Mouse (Mus musculus) lung, postnatal 4 days (tissue): Measurements from ENCODE around the gene Nckap5.

ENCODE experiments used
- DNase-seq, 2 experiments: peaks; one replicate each; pipeline ENCODE4 v3.0.0; 2021

The Nckap5 gene

DNA sequence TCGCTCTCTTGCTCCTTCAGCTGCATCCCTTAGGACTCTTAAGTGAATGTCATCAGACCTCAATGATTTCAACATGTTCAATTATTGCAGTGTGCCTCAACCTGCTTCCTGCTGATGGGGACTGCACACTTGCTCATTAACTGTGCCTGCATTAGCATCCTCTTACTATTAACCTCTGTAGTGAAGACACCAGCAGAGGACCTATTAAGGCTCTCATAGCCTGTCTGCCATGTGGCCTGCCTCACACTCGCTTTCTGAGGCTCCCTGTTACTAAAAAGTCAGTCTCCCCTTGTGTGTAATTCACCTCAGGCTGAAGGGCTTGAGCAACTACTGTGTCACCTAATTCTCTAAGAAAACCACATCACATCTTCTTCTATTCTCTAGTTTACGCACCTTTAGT is 470.5 kb downstream of the Nckap5 start:
- no peak for DNase-seq

- peak in 1 of 2 experiments; percentile 26 for DNase-seq
These were observed 488.8 kb downstream of the Nckap5 start for GRCm38 (mm10) chr1:126341806-126342205.

DNA sequence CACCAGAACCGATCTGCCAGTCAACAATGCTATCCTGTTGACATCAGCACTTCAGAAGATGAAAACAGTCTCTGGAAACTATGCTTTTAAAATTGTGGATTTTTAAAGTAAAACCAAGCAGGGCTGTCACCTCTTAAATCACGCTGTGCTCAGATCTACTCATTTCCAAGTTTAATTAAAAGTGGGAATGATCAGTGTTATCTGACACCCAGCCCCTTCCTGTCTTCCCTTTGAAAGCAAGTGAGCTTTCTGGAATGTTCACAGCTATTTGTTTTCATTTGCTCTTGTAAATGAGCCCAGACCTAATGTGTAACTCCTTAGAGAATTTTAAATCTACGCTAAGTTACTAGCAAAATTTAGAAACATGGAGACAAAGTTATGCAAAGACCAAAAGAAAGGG is 491.3 kb downstream of the Nckap5 start:
- DNase-seq, result no peak

DNA sequence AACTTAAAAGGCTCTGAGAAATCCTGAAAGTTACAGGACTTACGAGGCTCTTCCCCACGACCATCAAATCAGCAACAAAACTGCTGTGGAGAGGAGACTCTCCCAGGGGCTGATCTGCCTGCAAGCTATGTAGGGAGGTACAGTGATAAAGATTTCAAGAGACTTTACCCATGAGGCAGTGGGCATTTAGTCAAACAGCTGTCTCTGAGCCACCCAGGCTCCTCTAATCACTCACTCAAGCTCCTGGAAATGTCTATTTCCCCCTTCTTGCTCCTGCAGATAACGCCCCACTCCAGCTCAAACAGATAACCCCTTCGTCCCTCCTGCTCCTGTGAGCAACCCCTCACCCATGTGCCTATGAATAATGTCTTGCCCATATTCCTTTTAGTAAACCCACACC is 496.4 kb downstream of the Nckap5 start:
- no peak for DNase-seq

GRCm38 (mm10) chr1:126332026-126332425 is 498.6 kb downstream of the Nckap5 start:
- no peak for DNase-seq

DNA sequence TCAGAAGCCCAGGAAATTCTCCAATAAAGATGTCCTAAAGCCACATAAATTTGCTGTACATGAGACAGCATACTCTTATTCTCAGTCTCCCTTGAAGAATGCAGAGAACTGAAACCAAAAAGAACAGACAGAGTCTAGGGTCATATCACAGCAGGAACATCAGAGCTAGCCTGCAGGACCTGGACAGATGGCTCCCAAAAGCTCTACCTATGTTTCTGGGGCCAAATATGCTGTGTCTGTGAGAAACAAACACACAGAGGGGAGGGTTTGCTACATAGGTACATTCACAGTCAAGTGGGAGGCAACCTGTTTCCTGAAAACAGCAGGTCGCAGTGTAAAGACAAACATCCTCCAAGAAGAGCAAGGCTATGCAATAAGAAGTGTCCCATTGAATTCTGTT is 509.9 kb downstream of the Nckap5 start:
- DNase-seq, result no peak

GRCm38 (mm10) chr1:126317874-126318607 is 512.6 kb downstream of the Nckap5 start:
- no peak for DNase-seq

GRCm38 (mm10) chr1:126317345-126317744 is 513.3 kb downstream of the Nckap5 start:
- DNase-seq, result no peak

DNA sequence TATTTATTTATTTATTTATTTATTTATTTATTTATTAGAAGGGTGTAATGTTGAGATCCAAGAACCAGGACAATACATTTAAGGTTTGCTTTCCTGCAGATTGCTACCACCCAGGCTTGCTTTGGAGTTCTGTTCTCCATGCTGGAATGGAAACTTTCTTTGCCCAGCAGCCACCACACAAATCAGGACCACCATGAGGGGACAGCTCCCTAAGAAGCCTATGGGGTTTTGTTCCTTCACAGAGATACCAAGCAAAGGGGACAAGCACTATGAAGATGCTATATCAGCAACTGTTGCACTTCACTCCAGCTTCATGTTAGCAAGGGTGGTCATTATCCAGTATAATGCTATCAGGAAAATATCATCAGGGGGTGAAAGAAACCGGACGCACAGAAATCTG is 513.7 kb downstream of the Nckap5 start:
- DNase-seq, result peak in 1 of 2 experiments; percentile 13

- DNase-seq, result no peak
These were observed 529.5 kb downstream of the Nckap5 start for GRCm38 (mm10) chr1:126301129-126301528.

- DNase-seq, result no peak
These were observed 565.7 kb downstream of the Nckap5 start for GRCm38 (mm10) chr1:126264931-126265330.

DNA sequence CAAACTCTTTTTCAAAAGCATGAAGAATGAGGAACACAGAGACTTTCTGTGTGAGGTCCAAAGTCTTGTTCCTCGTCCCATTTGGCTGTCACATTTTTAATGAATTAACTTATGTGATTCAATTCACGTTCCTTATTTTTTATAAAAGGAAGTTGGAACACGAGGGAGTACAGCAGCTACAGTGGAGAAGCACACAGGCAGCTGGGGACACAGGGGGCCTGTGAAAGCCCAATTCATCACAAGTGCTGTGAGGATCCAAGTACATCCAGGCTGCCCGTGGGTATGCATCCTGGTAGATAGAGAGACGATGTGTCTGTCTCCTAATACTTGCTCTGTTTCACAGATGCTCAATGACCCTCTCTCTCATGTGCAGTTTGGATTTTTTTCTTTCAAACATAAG is 576.2 kb downstream of the Nckap5 start:
- DNase-seq, result no peak

- DNase-seq, result no peak
These were observed 576.7 kb downstream of the Nckap5 start for GRCm38 (mm10) chr1:126253934-126254333.

- no peak for DNase-seq
These were observed 597.4 kb downstream of the Nckap5 start for GRCm38 (mm10) chr1:126233196-126233595.

DNA sequence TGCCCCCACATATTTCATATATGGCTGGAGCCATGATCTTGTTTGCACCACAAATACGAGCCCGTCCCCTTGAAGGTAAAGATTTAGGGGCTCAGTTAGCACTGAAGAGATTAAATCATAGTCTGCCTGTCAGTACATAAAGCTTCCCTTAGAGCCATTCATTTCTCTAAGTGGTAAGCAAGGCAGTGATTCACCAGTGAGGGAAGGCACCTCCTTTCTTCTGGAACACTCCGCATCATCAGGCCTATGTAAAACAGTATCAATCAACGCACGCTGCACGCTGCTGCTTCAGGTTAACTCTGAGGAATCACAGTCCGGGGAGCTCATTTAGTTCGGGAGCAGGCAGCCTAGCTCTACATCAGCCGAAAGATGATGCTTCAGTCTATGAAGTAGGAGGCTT is 599.4 kb downstream of the Nckap5 start:
- no peak for DNase-seq

DNA sequence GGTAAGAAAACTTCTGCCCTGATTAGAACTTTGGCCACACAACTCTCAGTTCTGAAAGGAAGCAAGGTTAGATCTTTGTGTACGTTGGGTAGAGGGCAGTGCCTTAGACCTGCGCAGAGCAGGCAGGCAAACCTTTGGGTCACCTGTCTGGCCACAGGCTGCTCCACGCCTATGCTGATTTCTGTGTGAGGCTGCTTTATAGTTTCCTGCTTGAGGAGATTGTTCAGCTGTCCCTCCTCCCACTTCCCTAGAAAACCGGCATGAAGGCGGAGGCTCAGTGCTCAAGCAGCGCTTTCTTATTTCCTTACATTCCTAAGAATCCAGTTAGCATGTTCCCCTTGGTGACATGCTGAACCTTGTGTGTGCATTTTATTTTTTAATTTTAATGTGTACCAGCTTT is 620.4 kb downstream of the Nckap5 start:
- no peak for DNase-seq

- no peak for DNase-seq
These were observed 620.9 kb downstream of the Nckap5 start for GRCm38 (mm10) chr1:126209743-126210142.

DNA sequence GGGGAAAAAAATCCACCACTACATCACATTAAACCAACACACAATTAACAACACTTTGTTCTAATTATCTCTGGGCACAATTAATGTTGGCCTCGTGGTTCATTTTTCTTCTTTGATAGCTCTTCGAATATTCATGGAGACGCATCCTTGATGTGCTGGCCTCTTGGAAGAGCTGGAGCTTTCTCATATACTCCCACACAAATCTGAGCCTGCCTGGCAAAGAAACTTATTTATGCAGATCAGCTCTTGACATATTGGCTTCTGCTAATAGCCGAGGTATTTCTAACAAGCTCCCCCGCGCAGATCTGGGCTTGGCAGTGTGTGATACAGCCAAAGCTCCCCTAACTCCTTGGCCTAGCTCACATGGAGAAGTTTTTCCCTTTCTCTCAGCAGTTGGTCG is 621.5 kb downstream of the Nckap5 start:
- no peak for DNase-seq

- no peak for DNase-seq
These were observed 633.7 kb downstream of the Nckap5 start for GRCm38 (mm10) chr1:126196937-126197336.

DNA sequence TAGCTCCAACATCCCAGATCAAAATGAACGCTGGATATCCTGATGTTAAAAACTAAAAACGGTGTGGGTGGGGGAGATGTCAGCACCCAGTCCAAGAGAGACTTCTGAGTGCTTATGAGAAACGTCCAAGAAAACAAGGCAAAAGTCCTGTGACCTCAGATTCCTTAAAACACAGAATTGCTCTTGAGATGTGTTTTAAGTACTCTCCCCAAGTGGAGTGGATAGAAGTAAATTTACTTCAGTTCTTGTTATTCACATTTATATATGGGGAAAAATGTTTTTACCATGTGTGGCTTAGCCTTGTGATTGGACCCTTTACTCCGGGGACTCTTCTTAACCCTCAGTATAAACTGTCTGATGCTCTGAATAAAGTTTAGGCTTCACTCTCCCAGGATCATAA is 640.2 kb downstream of the Nckap5 start:
- no peak for DNase-seq

- DNase-seq, result no peak
These were observed 646.8 kb downstream of the Nckap5 start for GRCm38 (mm10) chr1:126183751-126184150.

DNA sequence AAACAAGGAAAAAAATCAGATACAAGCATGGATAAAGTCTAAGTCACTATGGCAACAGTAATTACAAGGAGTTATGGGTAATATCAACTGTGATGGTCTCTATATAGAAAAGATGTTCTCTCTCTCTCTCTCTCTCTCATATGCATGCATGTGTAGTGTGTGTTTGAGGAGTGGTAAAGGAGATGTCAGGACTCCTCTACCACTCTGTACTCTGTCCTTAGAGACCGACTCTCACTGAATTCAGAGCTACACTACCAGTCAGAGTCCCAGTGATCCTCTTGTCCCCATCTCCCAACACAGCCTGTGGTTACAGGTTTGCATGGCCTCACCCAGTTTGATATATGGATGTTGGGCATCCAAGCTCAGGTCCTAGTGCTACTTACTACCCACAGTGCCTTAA is 662.0 kb downstream of the Nckap5 start:
- no peak for DNase-seq

GRCm38 (mm10) chr1:126168131-126168530 is 662.5 kb downstream of the Nckap5 start:
- DNase-seq, result no peak

DNA sequence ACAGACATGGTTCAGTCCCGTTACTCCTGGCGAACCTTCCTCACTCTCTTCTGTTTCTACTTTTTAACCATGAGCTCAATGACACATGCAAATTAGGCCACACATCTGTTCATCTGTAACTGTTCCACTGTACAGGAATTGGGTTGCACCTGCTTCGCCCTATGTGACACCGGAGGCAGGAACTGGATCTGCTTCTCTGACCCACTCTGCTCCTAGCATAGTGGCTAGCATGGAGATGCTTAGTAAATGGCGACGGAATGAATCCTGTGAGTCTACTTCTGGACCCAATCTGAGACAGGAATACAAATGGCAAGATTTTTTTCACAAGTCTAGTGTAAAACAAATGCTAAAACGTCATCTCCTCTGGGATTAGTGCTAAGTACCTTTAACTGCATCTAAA is 663.1 kb downstream of the Nckap5 start:
- no peak for DNase-seq

GRCm38 (mm10) chr1:126159287-126159686 is 671.3 kb downstream of the Nckap5 start:
- no peak for DNase-seq
